Mouse (Mus musculus) heart, adult 10 weeks (tissue): Measurements from ENCODE around the gene Zdhhc22. TPM values are rescaled to one million over a fixed set of nuclear protein-coding genes. Genes with fewer than 3 reads are reported as not detected.

Source experiments
- polyA plus RNA-seq: library from polyadenylated mRNA; stranded (reverse); fragments of 350-450 nt; fragmentation: Illumina TruSeq; extraction: RNeasy Lipid Tissue Mini Kit (QIAGEN cat#74804); gene quantifications from one replicate; pipeline ENCODE4 v1.2.3, GENCODE M21; 2014; ENCODE audit warnings: low read depth, low replicate concordance

Gene Zdhhc22
- polyA plus RNA-seq: not detected

DNA sequence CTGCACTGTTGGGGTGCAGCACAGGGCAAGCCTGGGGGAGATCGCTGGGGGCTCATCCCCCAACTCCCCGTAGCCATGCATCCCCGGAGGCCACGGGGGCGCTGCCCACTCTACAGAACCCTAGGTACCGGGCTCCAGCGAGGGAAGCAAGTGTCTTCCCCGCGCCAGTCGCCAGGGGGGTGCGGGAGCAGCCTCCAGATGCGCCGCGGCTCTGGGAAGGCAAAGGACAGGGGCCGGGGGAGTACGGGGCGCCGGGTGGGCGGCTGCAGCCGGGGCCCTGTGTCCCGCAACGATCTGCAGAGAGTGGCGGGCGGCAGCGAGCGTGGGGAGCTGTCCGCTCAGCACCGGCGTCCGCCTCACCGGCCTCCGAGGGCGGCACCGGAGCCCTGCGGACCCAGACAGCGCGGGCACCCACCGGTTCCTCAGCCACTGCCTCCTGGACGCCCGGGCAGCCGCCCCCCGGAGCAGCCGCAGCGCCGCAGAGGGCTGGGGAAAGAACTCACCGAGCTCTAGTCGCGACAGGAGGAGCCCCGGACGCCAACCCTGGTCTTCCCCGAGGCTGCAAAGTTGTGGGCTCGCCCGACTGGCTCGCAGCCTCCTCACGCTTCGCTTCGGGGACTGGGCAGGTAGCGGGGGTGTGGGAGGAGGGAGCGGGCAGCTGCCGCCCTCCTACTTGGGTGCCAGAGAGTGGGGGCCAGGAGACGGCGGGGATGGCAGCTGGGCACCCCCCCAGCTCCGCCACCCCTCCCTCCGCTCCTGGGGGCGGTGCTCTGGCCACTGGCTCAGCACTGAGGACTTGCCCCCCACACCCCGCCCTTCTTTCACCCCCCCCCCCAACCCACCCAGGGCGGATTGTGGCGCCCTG is at the start of gene Zdhhc22:
Zdhhc22 (minus strand) TSS at position 541 of the 865 bp plus-strand sequence.

DNA sequence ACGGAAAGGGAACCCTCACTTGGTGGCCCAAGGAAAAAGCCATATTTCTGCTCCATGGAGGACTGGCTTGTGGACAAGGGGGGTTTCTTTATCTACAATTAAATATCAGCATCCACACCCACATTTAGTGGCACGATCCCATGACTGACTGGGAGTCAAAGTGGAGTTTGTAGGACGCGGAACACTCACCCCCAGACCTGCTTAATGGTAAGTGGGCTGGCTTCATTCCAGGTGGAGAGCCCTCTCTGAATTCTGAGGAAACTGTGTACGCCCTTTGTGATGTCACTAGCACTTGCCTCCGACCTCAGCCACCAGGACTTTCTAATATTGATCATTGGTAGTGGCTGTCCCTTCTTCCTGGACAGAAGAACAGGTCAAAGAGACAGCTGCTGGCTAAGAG is 30.8 kb upstream of the Zdhhc22 start, which contains the start of gene Tmem63c:
Tmem63c (plus strand) TSS at position 301 of the 400 bp plus-strand sequence.

DNA sequence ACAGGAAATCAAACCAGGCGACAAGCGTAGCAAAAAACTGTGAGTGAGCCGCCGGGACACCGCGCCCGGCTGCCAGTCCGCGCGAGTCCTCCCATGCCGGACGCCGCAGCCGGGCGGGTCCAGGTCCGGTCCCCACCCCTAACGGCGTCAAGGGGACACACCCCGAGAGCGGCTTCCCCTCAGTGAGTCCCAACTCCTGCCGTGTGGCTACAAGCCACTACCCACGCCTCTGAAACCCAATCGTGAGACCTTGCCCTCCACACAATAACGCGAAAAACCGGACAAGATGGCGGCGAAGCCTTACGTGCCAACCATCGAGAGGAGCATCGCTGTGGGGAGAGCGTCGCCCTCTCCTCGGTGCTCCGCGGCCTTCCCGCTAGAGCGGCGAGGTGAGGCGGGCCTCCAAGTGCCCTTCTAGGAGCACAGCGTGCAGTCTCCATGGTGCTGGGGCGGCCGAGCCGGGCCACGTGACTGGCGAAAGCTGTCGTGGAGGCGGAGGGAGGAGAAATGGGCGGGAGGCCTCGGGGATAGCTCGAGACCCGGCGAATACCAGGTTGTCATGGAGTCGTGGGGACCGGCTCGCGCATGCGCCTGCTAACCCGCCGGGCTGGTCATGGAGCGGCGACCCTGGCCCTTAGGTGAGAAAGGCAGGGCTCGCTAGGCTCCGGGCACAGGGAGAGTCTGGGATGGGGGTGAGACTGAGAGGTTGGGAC is 43.2 kb downstream of the Zdhhc22 start, which contains the start of gene Cipc:
Cipc (plus strand) TSS at position 182 of the 713 bp plus-strand sequence.

Other genes starting within 250 kb of the Zdhhc22 start
- gene Irf2bpl, start 105.6 kb downstream of the Zdhhc22 start, polyA plus RNA-seq: 23.8 TPM
- 38.8 TPM for gene Cipc, start 43.4 kb downstream of the Zdhhc22 start, polyA plus RNA-seq
- gene Tmem63c, start 30.9 kb upstream of the Zdhhc22 start, polyA plus RNA-seq: 0.55 TPM
- not detected for gene Ngb, start 112.1 kb upstream of the Zdhhc22 start, polyA plus RNA-seq
- gene Gstz1, start 156.7 kb upstream of the Zdhhc22 start, polyA plus RNA-seq: 66.3 TPM
- gene Pomt2, start 157.5 kb upstream of the Zdhhc22 start, polyA plus RNA-seq: 10.7 TPM
- gene Samd15, start 209.3 kb upstream of the Zdhhc22 start, polyA plus RNA-seq: not detected
- 5.4 TPM for gene Tmed8, start 210.0 kb upstream of the Zdhhc22 start, polyA plus RNA-seq
- gene Noxred1, start 248.3 kb upstream of the Zdhhc22 start, polyA plus RNA-seq: 1.3 TPM